Mouse (Mus musculus): ENCODE measurements at regions not wholly inside any gene's neighbourhood (a gene's known extent, or its start where the extent isn't known, plus 50 kb on each side); places are given as distances from the start of the nearest gene placed in this dataset.
A peak's percentile ranks its signal among the peaks of the same experiment; 100 is the strongest.
"Not testable (repeated sequence)": the region's sequence is repeated elsewhere in the genome, so short reads cannot be mapped to it uniquely, and the experiment has no call there.

- intact Hi-C loops (cut with DNase I) = no loop called here
- no peak for DNase-seq (ENCODE audit: low spot score in 2 of 2)
These were observed 237.0 kb upstream of the Gm37988 start for GRCm38 (mm10) chr1:4570730-4571129.

- DNase-seq (ENCODE audit: low spot score in 2 of 2) = peak; percentile 39 to 70
- intact Hi-C loops (cut with DNase I) = no loop called here
These were observed 236.1 kb upstream of the Gm37988 start for GRCm38 (mm10) chr1:4571299-4572202.

- DNase-seq (ENCODE audit: low spot score in 2 of 2) = no peak
- intact Hi-C loops (cut with DNase I) = no loop called here
These were observed 235.4 kb upstream of the Gm37988 start for GRCm38 (mm10) chr1:4572311-4572710.

- intact Hi-C loops (cut with DNase I) = no loop called here
- DNase-seq (ENCODE audit: low spot score in 2 of 2) = no peak
These were observed 233.6 kb upstream of the Gm37988 start for GRCm38 (mm10) chr1:4574101-4574500.

GRCm38 (mm10) chr1:4576957-4577356 lies 230.7 kb upstream of the Gm37988 start:
- intact Hi-C loops (cut with DNase I) = no loop called here
- no peak for DNase-seq (ENCODE audit: low spot score in 2 of 2)

GRCm38 (mm10) chr1:4582534-4582933 lies 225.2 kb upstream of the Gm37988 start:
- DNase-seq (ENCODE audit: low spot score in 2 of 2) = no peak
- intact Hi-C loops (cut with DNase I) = no loop called here

GRCm38 (mm10) chr1:4597856-4598255 lies 209.8 kb upstream of the Gm37988 start:
- no peak for DNase-seq (ENCODE audit: low spot score in 2 of 2)
- intact Hi-C loops (cut with DNase I) = no loop called here

- no peak for DNase-seq (ENCODE audit: low spot score in 2 of 2)
- intact Hi-C loops (cut with DNase I) = no loop called here
These were observed 209.3 kb upstream of the Gm37988 start for GRCm38 (mm10) chr1:4598425-4598824.

- intact Hi-C loops (cut with DNase I) = no loop called here
- DNase-seq (ENCODE audit: low spot score in 2 of 2) = no peak
These were observed 205.3 kb upstream of the Gm37988 start for GRCm38 (mm10) chr1:4602386-4602785.

- no peak for DNase-seq (ENCODE audit: low spot score in 2 of 2)
- intact Hi-C loops (cut with DNase I) = no loop called here
These were observed 198.9 kb upstream of the Gm37988 start for GRCm38 (mm10) chr1:4608824-4609223.

- intact Hi-C loops (cut with DNase I) = no loop called here
These were observed 194.4 kb upstream of the Gm37988 start for GRCm38 (mm10) chr1:4613305-4613704.

GRCm38 (mm10) chr1:4615286-4615685 lies 192.4 kb upstream of the Gm37988 start:
- intact Hi-C loops (cut with DNase I) = no loop called here

More at GRCm38 (mm10) chr1:4613305-4613704, 194.4 kb upstream of the Gm37988 start:
- no peak for DNase-seq (ENCODE audit: low spot score in 2 of 2)

GRCm38 (mm10) chr1:4617479-4617878 lies 190.2 kb upstream of the Gm37988 start:
- no peak for DNase-seq (ENCODE audit: low spot score in 2 of 2)
- intact Hi-C loops (cut with DNase I) = no loop called here

More at GRCm38 (mm10) chr1:4615286-4615685, 192.4 kb upstream of the Gm37988 start:
- DNase-seq (ENCODE audit: low spot score in 2 of 2) = no peak

GRCm38 (mm10) chr1:4622408-4622807 lies 185.3 kb upstream of the Gm37988 start:
- DNase-seq (ENCODE audit: low spot score in 2 of 2) = peak in 1 of 2 experiments; percentile 1
- intact Hi-C loops (cut with DNase I) = no loop called here

- intact Hi-C loops (cut with DNase I) = no loop called here
- no peak for DNase-seq (ENCODE audit: low spot score in 2 of 2)
These were observed 184.4 kb upstream of the Gm37988 start for GRCm38 (mm10) chr1:4623268-4623667.

- no peak for DNase-seq (ENCODE audit: low spot score in 2 of 2)
- intact Hi-C loops (cut with DNase I) = no loop called here
These were observed 153.8 kb upstream of the Gm37988 start for GRCm38 (mm10) chr1:4653937-4654336.

GRCm38 (mm10) chr1:4655252-4655651 lies 152.4 kb upstream of the Gm37988 start:
- no peak for DNase-seq (ENCODE audit: low spot score in 2 of 2)
- intact Hi-C loops (cut with DNase I) = no loop called here

- intact Hi-C loops (cut with DNase I) = no loop called here
- DNase-seq (ENCODE audit: low spot score in 2 of 2) = no peak
These were observed 150.8 kb upstream of the Gm37988 start for GRCm38 (mm10) chr1:4656883-4657282.

- intact Hi-C loops (cut with DNase I) = not testable (repeated sequence)
These were observed 147.6 kb upstream of the Gm37988 start for GRCm38 (mm10) chr1:4660081-4660480.

GRCm38 (mm10) chr1:4660616-4661015 lies 147.1 kb upstream of the Gm37988 start:
- DNase-seq (ENCODE audit: low spot score in 2 of 2); intact Hi-C loops (cut with DNase I): not testable (repeated sequence)

More at GRCm38 (mm10) chr1:4660081-4660480, 147.6 kb upstream of the Gm37988 start:
- not testable (repeated sequence) for DNase-seq (ENCODE audit: low spot score in 2 of 2)

- intact Hi-C loops (cut with DNase I) = no loop called here
- no peak for DNase-seq (ENCODE audit: low spot score in 2 of 2)
These were observed 145.9 kb upstream of the Gm37988 start for GRCm38 (mm10) chr1:4661761-4662160.
